Mouse (Mus musculus) testis, adult 2 months (tissue): ENCODE results near the gene Cdpf1. TPM values are rescaled to one million over a fixed set of nuclear protein-coding genes. Genes with fewer than 3 reads are reported as not detected.

Source experiments
- H3K27ac ChIP-seq: fragments of 200-500 bp; 2 replicates; pipeline ENCODE4 v1.5.1; 2012; ENCODE audit warnings: low read depth, low read length; ENCODE audit not compliant: control insufficient read depth, insufficient read depth
- H3K27me3 ChIP-seq: fragments of 200-500 bp; 2 replicates; pipeline ENCODE4 v1.6.1; 2012; ENCODE audit warnings: mild to moderate bottlenecking, low read length, moderate library complexity; ENCODE audit not compliant: control insufficient read depth, insufficient read depth
- H3K36me3 ChIP-seq: fragments of 200-500 bp; 2 replicates; pipeline ENCODE4 v1.6.1; 2012; ENCODE audit warnings: mild to moderate bottlenecking, low read length; ENCODE audit not compliant: control insufficient read depth, insufficient read depth
- H3K4me1 ChIP-seq: fragments of 200-500 bp; 2 replicates; pipeline ENCODE4 v1.6.1; 2012; ENCODE audit warnings: low read length; ENCODE audit not compliant: control insufficient read depth, insufficient read depth
- H3K4me3 ChIP-seq: fragments of 200-500 bp; 2 replicates; pipeline ENCODE4 v1.5.1; 2012; ENCODE audit warnings: low read depth, mild to moderate bottlenecking, low read length, moderate library complexity, mixed read lengths; ENCODE audit not compliant: control insufficient read depth
- CTCF ChIP-seq: fragments of 200-500 bp; IDR thresholded peaks from 2 replicates; pipeline ENCODE4 v1.5.1; 2012; ENCODE audit warnings: low read depth, mild to moderate bottlenecking, inconsistent platforms, low read length, moderate library complexity; ENCODE audit not compliant: control insufficient read depth, insufficient read depth, insufficient replicate concordance
- POLR2A ChIP-seq: fragments of 200-500 bp; IDR thresholded peaks from 2 replicates; pipeline ENCODE4 v1.6.1; 2012; ENCODE audit warnings: low read depth, mild to moderate bottlenecking, inconsistent platforms, low read length, moderate library complexity; ENCODE audit not compliant: control insufficient read depth
- polyA plus RNA-seq: library from polyadenylated mRNA; depleted of rRNA; stranded (reverse); fragments of >200 nt; gene quantifications from 2 replicates; pipeline ENCODE4 v1.2.3, GENCODE M21; 2012; rRNA removed

Gene Cdpf1
- 33.4 and 39.5 TPM in 2 replicates for polyA plus RNA-seq

GRCm38 (mm10) chr15:85811535-85812277, at the start of gene Cdpf1:
Gene Cdpf1, minus strand, starts transcription at chr15:85811697.
- TF ChIP-seq CTCF (no peak), POLR2A (peak; percentile 87)
- Histone ChIP-seq H3K27ac (peak within 1 kb of the TSS; percentile 94), H3K4me1 (peaks cover 10% of the 10 kb centered on the region), H3K27me3 (no peaks in the 10 kb centered on the region), H3K4me3 (peak within 1 kb of the TSS; percentile 98), H3K36me3 (no peaks in the 10 kb centered on the region; the same call in 1 of the 2 replicates)

- TF ChIP-seq CTCF (no peak), POLR2A (no peak)
- H3K4me3 ChIP-seq = peak within 1 kb of the TSS; percentile 98
- H3K36me3 ChIP-seq = peaks cover 1% of the 10 kb centered on the region
- H3K4me1 ChIP-seq = peaks cover 3% of the 10 kb centered on the region
- H3K27ac ChIP-seq = peak within 1 kb of the TSS; percentile 92
- H3K27me3 ChIP-seq = no peaks in the 10 kb centered on the region
Observed at GRCm38 (mm10) chr15:85859490-85860031, 48.1 kb upstream of the Cdpf1 start, which contains the start of gene Gtse1. Gene Gtse1, plus strand, starts transcription at chr15:85859745.

GRCm38 (mm10) chr15:85858980-85859489, 47.5 kb upstream of the Cdpf1 start:
- peak overlapping the region; percentile 2; the same call in 1 of the 2 replicates for H3K27ac ChIP-seq
- TF ChIP-seq CTCF (no peak), POLR2A (no peak)
- H3K36me3 ChIP-seq = no peaks in the 10 kb centered on the region; the same call in none of the 2 replicates
- no peaks in the 10 kb centered on the region for H3K27me3 ChIP-seq
- peaks cover 3% of the 10 kb centered on the region for H3K4me1 ChIP-seq
- H3K4me3 ChIP-seq = peak overlapping the region; percentile 98

GRCm38 (mm10) chr15:85851656-85852392, 40.3 kb upstream of the Cdpf1 start:
- no peaks in the 10 kb centered on the region for H3K36me3 ChIP-seq
- H3K27ac ChIP-seq = no peak overlapping the region
- TF ChIP-seq CTCF = no peak
- no peaks in the 10 kb centered on the region for H3K27me3 ChIP-seq
- H3K4me3 ChIP-seq = no peak overlapping the region
- H3K4me1 ChIP-seq = peaks cover 14% of the 10 kb centered on the region

GRCm38 (mm10) chr15:85845071-85845470, 33.6 kb upstream of the Cdpf1 start:
- Histone ChIP-seq H3K4me3 (no peak overlapping the region), H3K27me3 (no peaks in the 10 kb centered on the region), H3K27ac (no peak overlapping the region), H3K4me1 (no peaks in the 10 kb centered on the region), H3K36me3 (no peaks in the 10 kb centered on the region)
- no peak for TF ChIP-seq CTCF
- TF ChIP-seq POLR2A = no peak

- Histone ChIP-seq H3K4me3 (no peak overlapping the region), H3K36me3 (no peaks in the 10 kb centered on the region), H3K27ac (no peak overlapping the region), H3K4me1 (no peaks in the 10 kb centered on the region), H3K27me3 (no peaks in the 10 kb centered on the region)
- TF ChIP-seq POLR2A = no peak
- no peak for TF ChIP-seq CTCF
Observed at GRCm38 (mm10) chr15:85841796-85842360, 30.4 kb upstream of the Cdpf1 start.
